Mouse (Mus musculus) ES-E14 (cell line): ENCODE measurements around the gene Nipal3. TPM values are rescaled to one million over a fixed set of nuclear protein-coding genes. Genes with fewer than 3 reads are reported as not detected.

ENCODE experiments used
- DNase-seq: peaks from one replicate; pipeline ENCODE4 v3.0.0-alpha.2; 2013; ENCODE audit warnings: low read depth, low spot score
- H3K27ac ChIP-seq: 2 replicates; pipeline ENCODE4 v1.5.1; 2012; ENCODE audit warnings: low read depth, mild to moderate bottlenecking, low read length, moderate library complexity, mixed read lengths; ENCODE audit not compliant: poor library complexity, insufficient read depth, severe bottlenecking
- H3K36me3 ChIP-seq: 2 replicates; pipeline ENCODE4 v1.6.1; 2012; ENCODE audit warnings: mild to moderate bottlenecking, low read length, moderate library complexity, mixed read lengths; ENCODE audit not compliant: control insufficient read depth, poor library complexity, insufficient read depth, severe bottlenecking
- H3K4me1 ChIP-seq, 2 experiments: fragments of 150-350 bp in 1 of 2; sonication (generic) in 1 of 2; 2 replicates each; pipeline ENCODE4 v1.6.1; 2012; ENCODE audit warnings: low read length in 2 of 2, mild to moderate bottlenecking in 1 of 2, mixed read lengths in 1 of 2; ENCODE audit not compliant: control insufficient read depth in 2 of 2, insufficient read depth in 2 of 2, poor library complexity in 1 of 2
- H3K4me3 ChIP-seq, 2 experiments: fragments of 150-350 bp in 1 of 2; sonication (generic) in 1 of 2; 2 replicates each; pipeline ENCODE4 v1.5.1; 2012; ENCODE audit warnings: low read length in 2 of 2, low read depth in 1 of 2, mild to moderate bottlenecking in 1 of 2, mixed read lengths in 1 of 2; ENCODE audit not compliant: insufficient read depth in 1 of 2, poor library complexity in 1 of 2, severe bottlenecking in 1 of 2
- H3K9ac ChIP-seq: 2 replicates; pipeline ENCODE4 v1.6.1; 2012; ENCODE audit warnings: low read depth, mild to moderate bottlenecking, low read length, mixed read lengths; ENCODE audit not compliant: poor library complexity, insufficient read depth, severe bottlenecking
- H3K9me3 ChIP-seq: fragments of 150-350 bp; sonication (generic); 2 replicates; pipeline ENCODE4 v1.6.1; 2012; ENCODE audit warnings: low read depth, mild to moderate bottlenecking, low read length; ENCODE audit not compliant: control insufficient read depth, insufficient read depth
- CHD2 ChIP-seq: IDR thresholded peaks from 2 replicates; pipeline ENCODE4 v1.6.1; 2014; ENCODE audit warnings: mild to moderate bottlenecking, low read depth, low read length, inconsistent platforms
- HCFC1 ChIP-seq: IDR thresholded peaks from 2 replicates; pipeline ENCODE4 v1.6.1; 2012; ENCODE audit warnings: low read length, inconsistent platforms, borderline replicate concordance; ENCODE audit not compliant: insufficient read depth
- MAFK ChIP-seq: IDR thresholded peaks from 2 replicates; pipeline ENCODE4 v1.6.1; 2014; ENCODE audit warnings: mild to moderate bottlenecking, low read depth, low read length, inconsistent platforms; ENCODE audit not compliant: insufficient read depth
- ZC3H11A ChIP-seq: IDR thresholded peaks from 2 replicates; pipeline ENCODE4 v1.6.1; 2012; ENCODE audit warnings: low read depth, mild to moderate bottlenecking, inconsistent platforms, low read length, borderline replicate concordance
- ZNF384 ChIP-seq: IDR thresholded peaks from 2 replicates; pipeline ENCODE4 v1.6.1; 2012; ENCODE audit warnings: low read depth, low read length, inconsistent platforms
- in situ Hi-C, 2 experiments: fragments of 600-800 bp; cut with MboI; formaldehyde crosslinking; loops; one replicate each; pipeline ENCODE4 v1.15.1; 2025; ENCODE audit warnings: low sequenced_read_pairs in 2 of 2, inconsistent platforms in 1 of 2; ENCODE audit not compliant: unreplicated experiment in 2 of 2
- total RNA-seq: library from RNA; depleted of rRNA; stranded (reverse); fragments of 300-350 nt; gene quantifications from 2 replicates; pipeline ENCODE4 v1.2.3, GENCODE M21; 2012

Gene Nipal3
- total RNA-seq, 1 experiment: 15.3 TPM

DNA sequence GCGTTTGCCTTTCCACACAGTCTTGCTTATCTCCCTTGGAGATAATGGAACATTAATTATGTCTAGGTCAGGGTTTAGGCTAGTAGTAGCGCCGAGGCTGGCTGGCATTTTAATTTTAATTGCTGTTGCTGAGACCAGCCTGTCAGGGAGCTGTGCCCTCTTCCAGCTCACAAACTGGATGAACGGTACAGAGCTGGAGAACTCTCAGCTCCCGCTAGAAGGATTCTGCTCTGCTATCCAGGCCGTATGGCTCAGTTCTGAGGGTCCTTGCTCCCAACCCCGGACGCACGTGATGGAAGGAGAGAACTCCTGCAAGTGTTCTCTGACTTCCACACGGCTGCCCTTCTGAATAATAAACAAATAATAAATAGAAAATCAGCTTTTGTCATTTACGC lies 60.4 kb downstream of the Nipal3 start:
- DNase-seq: no peak
- Histone ChIP-seq H3K9me3 (no peaks in the 10 kb centered on the region), H3K27ac (no peak overlapping the region), H3K4me3 (peak overlapping the region; percentile 55 to 91), H3K9ac (peak overlapping the region; percentile 63; the same call in 1 of the 2 replicates), H3K4me1 (peaks cover 5 to 8% of the 10 kb centered on the region in 2 experiments; a peak in 3 of 4 replicates), H3K36me3 (no peaks in the 10 kb centered on the region)
- TF ChIP-seq MAFK: no peak
- TF ChIP-seq HCFC1: no peak
- TF ChIP-seq ZC3H11A: no peak
- no peak for TF ChIP-seq CHD2
- TF ChIP-seq ZNF384: no peak
- in situ Hi-C loops: no loop called here

DNA sequence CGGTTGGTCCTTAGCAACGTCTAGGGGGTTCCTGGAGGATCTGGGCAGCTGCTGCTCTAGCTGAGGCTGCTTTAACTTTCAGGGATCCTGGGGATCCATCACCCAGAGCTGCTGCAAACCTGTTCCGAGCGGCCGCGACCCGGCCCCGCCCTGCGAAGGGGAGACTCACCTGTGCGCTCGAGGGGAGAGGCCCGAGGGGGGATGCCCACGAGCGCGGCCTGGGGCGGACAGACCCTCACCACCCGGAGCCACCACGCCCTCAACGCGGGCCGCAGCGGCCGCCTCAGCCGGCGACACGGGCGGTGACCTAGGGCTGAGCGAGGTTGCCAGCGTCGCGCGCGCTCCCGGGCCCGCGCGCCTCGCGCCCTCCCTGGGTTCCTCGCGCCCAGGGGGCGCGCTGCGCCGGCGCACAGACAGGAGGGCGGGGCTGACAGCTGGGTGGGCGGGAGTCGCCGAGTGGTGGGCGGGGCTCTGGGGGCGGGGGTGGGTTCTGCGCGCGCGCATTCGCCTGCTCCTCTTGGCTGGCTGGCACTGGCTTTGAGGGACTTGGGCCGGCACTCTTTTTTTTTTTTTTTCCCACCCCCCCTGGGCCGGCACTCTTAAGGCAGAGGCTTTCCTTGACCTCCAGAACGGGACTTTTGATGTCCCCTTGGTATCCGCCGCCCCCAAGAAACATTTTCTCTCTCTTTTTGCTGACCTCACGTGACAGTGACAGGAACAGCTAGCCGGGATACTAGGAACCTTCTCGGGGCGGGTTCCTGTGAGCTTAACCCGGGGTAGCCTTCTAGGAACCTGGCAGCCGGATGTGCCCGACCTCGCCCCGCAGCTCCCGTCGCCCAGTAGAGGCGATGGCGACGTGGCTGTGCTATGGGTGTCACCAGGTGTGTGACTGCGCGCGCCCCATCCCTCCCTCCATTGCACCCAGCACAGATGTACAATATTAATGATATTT lies 61.1 kb downstream of the Nipal3 start, which contains the start of gene Rcan3:
Rcan3 (minus strand) TSS at position 411 of the 952 bp plus-strand sequence.
- in situ Hi-C loops: no loop called here
- H3K36me3 ChIP-seq: no peaks in the 10 kb centered on the region
- H3K27ac ChIP-seq: no peak within 1 kb of the TSS
- H3K4me3 ChIP-seq: peak within 1 kb of the TSS; percentile 79 to 94
- peak; percentile 62 for DNase-seq
- H3K4me1 ChIP-seq: peaks cover 5 to 8% of the 10 kb centered on the region in 2 experiments; a peak in 2 of 4 replicates
- H3K9ac ChIP-seq: peak within 1 kb of the TSS; percentile 69
- no peaks in the 10 kb centered on the region for H3K9me3 ChIP-seq
- TF ChIP-seq HCFC1 (no peak), CHD2 (no peak), ZNF384 (no peak), MAFK (no peak), ZC3H11A (no peak)

DNA sequence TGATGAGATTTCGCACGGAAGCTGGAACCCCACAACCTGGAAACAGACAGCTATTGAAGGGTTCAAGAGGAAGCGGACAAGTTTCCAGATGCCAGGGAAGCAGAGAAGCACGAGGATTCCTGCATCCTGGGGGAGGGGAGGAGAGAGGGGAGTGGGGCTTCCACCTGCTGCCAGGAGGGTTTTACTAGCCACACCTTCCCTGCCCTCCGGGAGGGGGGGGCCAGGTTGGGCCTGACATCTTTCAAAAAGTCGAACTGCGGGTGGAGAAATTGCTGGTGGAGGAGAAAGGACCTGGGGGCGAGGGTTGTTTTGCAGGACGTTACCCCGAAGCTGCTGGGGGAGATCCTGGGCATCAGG lies 61.8 kb downstream of the Nipal3 start:
- TF ChIP-seq HCFC1 (no peak), CHD2 (no peak), ZNF384 (no peak), MAFK (no peak), ZC3H11A (no peak)
- peak overlapping the region; percentile 79 to 94 for H3K4me3 ChIP-seq
- H3K4me1 ChIP-seq: peaks cover 5 to 8% of the 10 kb centered on the region in 2 experiments; a peak in 2 of 4 replicates
- H3K9me3 ChIP-seq: no peaks in the 10 kb centered on the region
- in situ Hi-C loops: no loop called here
- peak overlapping the region; percentile 69 for H3K9ac ChIP-seq
- H3K27ac ChIP-seq: no peak overlapping the region
- H3K36me3 ChIP-seq: no peaks in the 10 kb centered on the region
- no peak for DNase-seq

DNA sequence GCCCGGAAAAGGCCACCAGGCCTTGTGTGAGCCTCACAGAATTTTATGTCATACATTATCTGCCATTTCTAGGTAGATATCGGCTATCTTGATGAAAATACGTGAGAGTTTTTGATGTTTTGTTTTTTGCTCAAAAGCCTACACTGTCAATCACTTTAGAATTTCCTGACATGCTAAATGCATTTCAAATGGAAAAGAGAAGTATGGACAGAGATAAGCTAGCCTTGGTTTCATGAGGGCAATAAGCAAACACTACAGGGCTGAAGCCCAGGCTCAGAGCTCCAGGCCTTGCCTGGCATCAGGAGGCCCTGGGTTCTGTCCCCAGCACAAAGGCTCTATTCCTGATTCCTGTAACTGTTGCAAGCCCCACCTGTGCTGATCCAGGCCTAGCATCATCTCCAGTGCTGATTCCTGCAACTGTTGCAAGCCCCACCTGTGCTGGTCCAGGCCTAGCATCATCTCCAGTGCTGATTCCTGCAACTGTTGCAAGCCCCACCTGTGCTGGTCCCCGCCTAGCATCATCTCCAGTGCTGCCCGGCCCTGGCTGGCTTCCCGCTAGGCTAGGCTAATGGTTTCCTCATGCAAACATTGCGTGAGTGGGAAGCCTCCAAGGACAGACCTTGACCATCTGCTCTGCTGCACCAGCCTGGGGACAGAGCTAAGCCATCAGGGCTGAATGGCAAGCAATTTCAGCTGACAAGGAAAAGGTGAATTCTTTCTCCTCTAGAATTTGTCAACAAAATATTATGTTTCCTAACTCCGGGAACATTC lies 64.7 kb downstream of the Nipal3 start:
- Histone ChIP-seq H3K9ac (no peak overlapping the region), H3K9me3 (no peaks in the 10 kb centered on the region), H3K27ac (no peak overlapping the region), H3K4me1 (peaks cover 2 to 5% of the 10 kb centered on the region in 2 experiments; a peak in 1 of 4 replicates), H3K4me3 (no peak overlapping the region), H3K36me3 (peaks cover 2% of the 10 kb centered on the region; the same call in 1 of the 2 replicates)
- in situ Hi-C loops: no loop called here
- TF ChIP-seq HCFC1: no peak
- no peak for TF ChIP-seq ZNF384
- no peak for TF ChIP-seq ZC3H11A
- no peak for TF ChIP-seq CHD2
- TF ChIP-seq MAFK: no peak
- no peak for DNase-seq
